Mouse (Mus musculus): Measurements from ENCODE around the gene Hcrtr1. TPM values are rescaled to one million over a fixed set of nuclear protein-coding genes. Genes with fewer than 3 reads are reported as not detected.

Gene Hcrtr1
- polyA plus RNA-seq, 1 experiment, result not detected

- H3K4me1 ChIP-seq, result peaks cover 80% of the 10 kb centered on the region
- TF ChIP-seq FLI1 (IDR thresholded peaks at IDR 0.05; ENCODE audit: low read length) (no peak), GATA1 (IDR thresholded peaks at IDR 0.05; ENCODE audit: borderline replicate concordance, low read length) (no peak)
- H3K27me3 ChIP-seq (replicated peaks), result no peaks in the 10 kb centered on the region
- no peaks in the 10 kb centered on the region for H3K9me3 ChIP-seq
- H3K4me3 ChIP-seq (replicated peaks), result peak overlapping the region; percentile 97
- peaks cover 35% of the 10 kb centered on the region for H3K36me3 ChIP-seq (replicated peaks; ENCODE audit: low read length)
These were observed 29.5 kb downstream of the Hcrtr1 start for GRCm38 (mm10) chr4:130109666-130110065.

- H3K4me1 ChIP-seq, result peaks cover 77% of the 10 kb centered on the region
- H3K9me3 ChIP-seq, result peaks cover 2% of the 10 kb centered on the region; the same call in 1 of the 2 replicates
- H3K4me3 ChIP-seq (replicated peaks), result peak overlapping the region; percentile 97
- H3K27me3 ChIP-seq (replicated peaks), result no peaks in the 10 kb centered on the region
- TF ChIP-seq FLI1 (IDR thresholded peaks at IDR 0.05; ENCODE audit: low read length) (no peak), GATA1 (IDR thresholded peaks at IDR 0.05; ENCODE audit: borderline replicate concordance, low read length) (no peak)
- peaks cover 31% of the 10 kb centered on the region for H3K36me3 ChIP-seq (replicated peaks; ENCODE audit: low read length)
These were observed 30.2 kb downstream of the Hcrtr1 start for GRCm38 (mm10) chr4:130108929-130109328.

GRCm38 (mm10) chr4:130107444-130108131, 31.6 kb downstream of the Hcrtr1 start:
- Histone ChIP-seq H3K27me3 (replicated peaks) (peaks cover 4% of the 10 kb centered on the region), H3K4me1 (peaks cover 63% of the 10 kb centered on the region), H3K4me3 (replicated peaks) (peak overlapping the region; percentile 97), H3K36me3 (replicated peaks; ENCODE audit: low read length) (peaks cover 25% of the 10 kb centered on the region), H3K9me3 (peaks cover 7% of the 10 kb centered on the region)
- peak; percentile 48; the same call in 1 of the 2 replicates for TF ChIP-seq FLI1 (IDR thresholded peaks at IDR 0.05; ENCODE audit: low read length)
- TF ChIP-seq GATA1 (IDR thresholded peaks at IDR 0.05; ENCODE audit: borderline replicate concordance, low read length), result no peak

GRCm38 (mm10) chr4:130107065-130107443, 32.1 kb downstream of the Hcrtr1 start:
- Histone ChIP-seq H3K9me3 (peaks cover 7% of the 10 kb centered on the region), H3K4me1 (peaks cover 58% of the 10 kb centered on the region), H3K27me3 (replicated peaks) (peaks cover 9% of the 10 kb centered on the region), H3K36me3 (replicated peaks; ENCODE audit: low read length) (peaks cover 25% of the 10 kb centered on the region), H3K4me3 (replicated peaks) (peak overlapping the region; percentile 97)
- TF ChIP-seq GATA1 (IDR thresholded peaks at IDR 0.05; ENCODE audit: borderline replicate concordance, low read length) (no peak), FLI1 (IDR thresholded peaks at IDR 0.05; ENCODE audit: low read length) (no peak)

- Histone ChIP-seq H3K4me1 (peaks cover 37% of the 10 kb centered on the region), H3K36me3 (replicated peaks; ENCODE audit: low read length) (peaks cover 6% of the 10 kb centered on the region), H3K27me3 (replicated peaks) (peaks cover 27% of the 10 kb centered on the region), H3K4me3 (replicated peaks) (no peak overlapping the region), H3K9me3 (peaks cover 7% of the 10 kb centered on the region)
- TF ChIP-seq GATA1 (IDR thresholded peaks at IDR 0.05; ENCODE audit: borderline replicate concordance, low read length), result no peak
- TF ChIP-seq FLI1 (IDR thresholded peaks at IDR 0.05; ENCODE audit: low read length), result no peak
These were observed 34.6 kb downstream of the Hcrtr1 start for GRCm38 (mm10) chr4:130104584-130104983.

GRCm38 (mm10) chr4:130103632-130104031, 35.5 kb downstream of the Hcrtr1 start:
- Histone ChIP-seq H3K27me3 (replicated peaks) (peaks cover 36% of the 10 kb centered on the region), H3K36me3 (replicated peaks; ENCODE audit: low read length) (peaks cover 2% of the 10 kb centered on the region), H3K4me3 (replicated peaks) (no peak overlapping the region), H3K9me3 (peaks cover 7% of the 10 kb centered on the region), H3K4me1 (peaks cover 28% of the 10 kb centered on the region)
- TF ChIP-seq GATA1 (IDR thresholded peaks at IDR 0.05; ENCODE audit: borderline replicate concordance, low read length), result no peak
- no peak for TF ChIP-seq FLI1 (IDR thresholded peaks at IDR 0.05; ENCODE audit: low read length)

GRCm38 (mm10) chr4:130102111-130102651, 37.0 kb downstream of the Hcrtr1 start, which contains the start of gene Pef1:
Gene Pef1 (plus strand): TSS chr4:130102558.
- TF ChIP-seq GATA1 (IDR thresholded peaks at IDR 0.05; ENCODE audit: borderline replicate concordance, low read length), result no peak
- no peak for TF ChIP-seq FLI1 (IDR thresholded peaks at IDR 0.05; ENCODE audit: low read length)
- H3K4me3 ChIP-seq (replicated peaks), result no peak within 1 kb of the TSS
- H3K27me3 ChIP-seq (replicated peaks), result peaks cover 48% of the 10 kb centered on the region
- H3K36me3 ChIP-seq (replicated peaks; ENCODE audit: low read length), result peaks cover 2% of the 10 kb centered on the region
- peaks cover 7% of the 10 kb centered on the region for H3K9me3 ChIP-seq
- H3K4me1 ChIP-seq, result peaks cover 21% of the 10 kb centered on the region

GRCm38 (mm10) chr4:130101183-130101582, 38.0 kb downstream of the Hcrtr1 start:
- Histone ChIP-seq H3K27me3 (replicated peaks) (peaks cover 57% of the 10 kb centered on the region), H3K4me1 (peaks cover 12% of the 10 kb centered on the region), H3K4me3 (replicated peaks) (no peak overlapping the region), H3K36me3 (replicated peaks; ENCODE audit: low read length) (peaks cover 2% of the 10 kb centered on the region), H3K9me3 (peaks cover 7% of the 10 kb centered on the region)
- no peak for TF ChIP-seq GATA1 (IDR thresholded peaks at IDR 0.05; ENCODE audit: borderline replicate concordance, low read length)
- no peak for TF ChIP-seq FLI1 (IDR thresholded peaks at IDR 0.05; ENCODE audit: low read length)

- TF ChIP-seq GATA1 (IDR thresholded peaks at IDR 0.05; ENCODE audit: borderline replicate concordance, low read length) (no peak), FLI1 (IDR thresholded peaks at IDR 0.05; ENCODE audit: low read length) (no peak)
- Histone ChIP-seq H3K4me3 (replicated peaks) (no peak overlapping the region), H3K4me1 (peaks cover 13% of the 10 kb centered on the region; the same call in 1 of the 2 replicates), H3K27me3 (replicated peaks) (peaks cover 94% of the 10 kb centered on the region), H3K9me3 (no peaks in the 10 kb centered on the region), H3K36me3 (replicated peaks; ENCODE audit: low read length) (no peaks in the 10 kb centered on the region)
These were observed 44.0 kb downstream of the Hcrtr1 start for GRCm38 (mm10) chr4:130095137-130095536.

GRCm38 (mm10) chr4:130087293-130087692, 51.9 kb downstream of the Hcrtr1 start:
- Histone ChIP-seq H3K9me3 (no peaks in the 10 kb centered on the region), H3K27me3 (replicated peaks) (peaks cover 97% of the 10 kb centered on the region), H3K36me3 (replicated peaks; ENCODE audit: low read length) (no peaks in the 10 kb centered on the region), H3K4me1 (peaks cover 4% of the 10 kb centered on the region; the same call in 1 of the 2 replicates), H3K4me3 (replicated peaks) (peak overlapping the region; percentile 42)
- TF ChIP-seq GATA1 (IDR thresholded peaks at IDR 0.05; ENCODE audit: borderline replicate concordance, low read length) (no peak), FLI1 (IDR thresholded peaks at IDR 0.05; ENCODE audit: low read length) (no peak)
